Mouse (Mus musculus) 416B (cell line): ENCODE data around the gene Krtap19-3.

Source experiments
- DNase-seq: peaks from one replicate; pipeline ENCODE4 v3.0.0; 2011; ENCODE audit warnings: low read depth

Krtap19-3 gene

DNA sequence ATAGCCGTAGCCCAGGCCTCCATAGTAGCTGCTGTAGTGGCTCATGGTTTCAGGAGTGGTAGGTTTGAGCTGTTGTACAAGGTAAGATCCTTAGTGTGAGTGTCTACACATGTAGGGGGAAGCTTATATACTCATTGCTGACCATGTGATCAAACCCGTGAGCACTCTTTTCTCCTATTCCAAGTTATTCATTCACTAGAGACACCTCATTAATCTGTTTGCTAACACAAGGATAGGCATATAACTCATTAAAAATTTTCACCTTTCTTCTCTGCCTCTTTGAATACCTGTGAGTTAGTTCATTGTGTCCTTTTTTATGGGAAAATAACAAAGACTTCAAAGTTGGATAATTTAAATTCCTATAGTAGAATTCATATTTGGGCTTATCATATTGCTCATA is at the start of gene Krtap19-3:
Gene Krtap19-3, minus strand, starts transcription at position 101 of the 400 bp plus-strand sequence.
- no peak for DNase-seq

DNA sequence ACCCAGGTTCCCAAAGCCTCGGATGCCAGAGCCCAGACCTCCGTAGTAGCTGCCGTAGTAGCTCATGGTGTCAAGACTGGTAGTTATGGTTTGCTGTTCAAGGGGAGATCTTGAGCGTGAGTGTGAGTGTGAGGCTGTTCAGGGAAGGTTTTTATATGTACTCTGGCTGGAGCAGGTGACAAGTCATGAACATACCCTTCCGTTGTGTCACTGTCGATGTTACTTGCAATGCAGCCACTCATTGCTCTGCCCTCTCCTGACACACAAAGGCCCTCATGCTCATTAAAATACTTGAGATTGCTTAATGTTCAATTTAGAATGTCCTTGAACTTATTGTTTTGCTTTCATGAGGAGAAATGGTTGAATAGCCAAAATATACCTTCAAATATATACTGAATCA is 18.5 kb upstream of the Krtap19-3 start, which contains the start of gene Krtap19-5:
Gene Krtap19-5, minus strand, starts transcription at position 101 of the 400 bp plus-strand sequence.
- no peak for DNase-seq

DNA sequence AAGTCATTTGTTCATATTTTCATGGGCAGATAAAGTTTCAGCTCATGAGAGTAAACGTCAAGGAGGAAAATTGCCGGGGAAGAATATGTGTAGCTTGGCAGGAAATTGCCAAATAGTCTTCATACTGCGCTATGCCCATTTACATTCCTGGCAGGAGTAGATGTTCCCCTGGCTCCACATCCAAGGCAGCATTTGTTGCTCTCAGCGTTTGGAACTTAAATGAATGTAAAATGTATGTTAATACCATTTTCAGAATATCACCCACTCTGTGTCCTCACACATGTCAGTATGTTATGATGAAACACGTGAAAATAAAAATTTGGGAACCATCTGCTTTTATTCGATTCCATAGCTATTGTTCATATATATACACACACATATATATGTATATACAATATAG is 9.0 kb upstream of the Krtap19-3 start:
- DNase-seq: no peak

DNA sequence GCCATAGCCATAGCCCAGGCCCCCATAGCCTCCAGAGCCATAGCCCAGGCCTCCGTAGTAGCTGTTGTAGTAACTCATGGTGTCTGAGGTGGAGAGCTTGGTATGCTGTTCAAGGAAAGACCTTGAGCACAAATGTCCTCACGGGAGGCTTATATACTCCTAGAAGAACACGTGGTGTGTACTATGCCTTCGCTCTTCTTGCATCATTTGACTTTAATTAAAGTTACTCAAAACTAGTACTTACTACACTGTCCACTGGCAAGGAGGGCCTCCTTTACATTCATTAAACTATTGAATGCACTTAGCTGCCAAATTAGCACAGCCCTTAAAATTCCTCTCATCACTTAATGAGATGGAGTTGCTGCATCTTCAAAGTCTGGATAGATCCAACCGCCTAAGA is 7.2 kb upstream of the Krtap19-3 start, which contains the start of gene Krtap19-4:
Gene Krtap19-4, minus strand, starts transcription at position 101 of the 400 bp plus-strand sequence.
- no peak for DNase-seq

DNA sequence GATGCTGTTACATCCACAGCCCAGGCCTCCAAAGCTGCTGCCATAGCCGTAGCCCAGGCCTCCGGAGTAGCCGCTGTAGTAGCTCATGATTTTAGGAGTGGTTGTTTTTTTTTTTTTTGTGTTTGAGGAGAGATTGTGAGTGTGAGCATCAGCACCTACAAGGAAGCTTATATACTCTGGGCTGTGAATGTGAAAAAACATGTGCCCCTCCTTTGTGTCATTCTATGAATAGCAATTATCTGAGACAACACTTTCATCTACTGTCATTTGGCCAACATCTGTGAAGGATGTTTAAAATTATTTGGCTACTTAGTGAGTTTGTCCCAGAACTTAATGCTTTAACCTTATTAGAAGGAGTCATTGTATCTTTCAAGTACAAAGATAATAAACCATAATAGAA is 3.7 kb downstream of the Krtap19-3 start, which contains the start of gene Krtap19-2:
Gene Krtap19-2, minus strand, starts transcription at position 101 of the 400 bp plus-strand sequence.
- DNase-seq: no peak

DNA sequence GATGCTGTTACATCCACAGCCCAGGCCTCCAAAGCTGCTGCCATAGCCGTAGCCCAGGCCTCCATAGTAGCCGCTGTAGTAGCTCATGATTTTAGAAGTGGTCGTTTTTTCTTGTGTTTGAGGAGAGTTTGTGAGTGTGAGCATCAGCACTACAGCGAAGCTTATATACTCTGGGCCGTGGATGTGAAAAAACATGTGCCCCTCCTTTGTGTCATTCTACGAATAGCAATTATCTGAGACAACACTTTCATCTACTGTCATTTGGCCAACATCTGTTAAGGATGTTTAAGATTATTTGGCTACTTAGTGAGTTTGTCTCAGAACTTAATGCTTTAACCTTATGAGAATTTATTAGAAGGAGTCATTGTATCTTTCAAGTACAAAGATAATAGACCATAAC is 8.5 kb downstream of the Krtap19-3 start, which contains the start of gene Krtap19-1:
Gene Krtap19-1, minus strand, starts transcription at position 101 of the 400 bp plus-strand sequence.
- no peak for DNase-seq

DNA sequence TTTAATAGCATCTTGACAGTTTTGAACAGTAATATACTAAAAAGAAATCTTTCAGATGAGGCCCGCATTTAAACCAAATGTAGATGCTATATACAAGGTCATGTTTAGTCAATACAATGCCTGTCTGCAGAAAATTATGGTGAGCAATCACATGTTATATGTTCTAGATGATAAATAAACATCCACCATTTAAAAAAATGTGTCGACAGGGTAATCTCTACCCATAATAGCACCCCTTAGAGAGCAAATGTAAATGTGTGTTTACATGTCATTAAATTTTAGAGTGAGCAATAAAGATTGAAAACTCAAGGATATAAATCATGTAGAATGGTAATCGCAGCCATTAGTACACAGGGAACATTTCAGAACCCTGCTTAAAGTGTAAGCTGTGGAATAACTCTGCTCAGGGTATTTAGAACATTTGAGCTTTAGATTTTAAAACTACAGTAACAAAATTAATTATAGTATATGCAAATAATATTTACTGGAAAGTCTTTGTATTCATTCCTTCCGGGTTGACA is 12.9 kb downstream of the Krtap19-3 start:
- no peak for DNase-seq

DNA sequence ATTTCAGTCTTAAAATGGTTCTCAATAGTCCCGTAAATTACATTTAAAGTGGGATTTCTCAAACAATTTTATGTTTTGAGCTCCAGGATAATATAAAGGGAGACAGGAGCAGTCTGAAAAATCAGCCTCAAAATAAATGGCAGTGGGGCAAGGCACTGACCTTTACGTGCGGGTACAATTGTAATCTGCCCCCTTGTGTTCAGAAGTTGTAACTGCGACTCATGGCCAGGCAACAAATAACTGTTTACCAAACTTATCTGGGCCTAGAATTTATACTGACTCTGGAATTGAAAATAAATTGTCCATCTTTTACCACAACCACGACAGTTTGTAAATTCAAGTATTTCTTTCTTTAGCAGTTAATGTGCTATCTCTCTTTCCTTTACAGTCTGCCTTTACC is 26.4 kb downstream of the Krtap19-3 start:
- peak; percentile 42 for DNase-seq

DNA sequence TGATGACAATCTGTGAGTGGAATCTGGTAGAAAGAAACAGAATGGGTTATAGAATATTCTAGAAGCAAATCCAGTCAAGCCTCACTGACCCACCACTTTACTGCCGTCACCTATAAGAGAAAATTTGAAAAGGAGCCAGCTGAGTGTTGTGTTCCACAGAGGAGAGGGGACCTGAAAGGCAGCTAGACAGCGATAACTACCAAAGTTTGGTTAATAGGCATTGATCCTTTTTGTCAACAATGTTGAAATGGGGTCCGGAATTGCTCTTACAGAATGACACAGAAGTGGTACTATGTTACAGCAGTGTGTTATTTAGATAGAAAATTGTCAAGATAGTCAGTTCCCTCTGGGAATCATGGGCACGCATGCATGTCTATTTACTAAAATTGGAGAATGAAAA is 29.3 kb downstream of the Krtap19-3 start:
- no peak for DNase-seq

DNA sequence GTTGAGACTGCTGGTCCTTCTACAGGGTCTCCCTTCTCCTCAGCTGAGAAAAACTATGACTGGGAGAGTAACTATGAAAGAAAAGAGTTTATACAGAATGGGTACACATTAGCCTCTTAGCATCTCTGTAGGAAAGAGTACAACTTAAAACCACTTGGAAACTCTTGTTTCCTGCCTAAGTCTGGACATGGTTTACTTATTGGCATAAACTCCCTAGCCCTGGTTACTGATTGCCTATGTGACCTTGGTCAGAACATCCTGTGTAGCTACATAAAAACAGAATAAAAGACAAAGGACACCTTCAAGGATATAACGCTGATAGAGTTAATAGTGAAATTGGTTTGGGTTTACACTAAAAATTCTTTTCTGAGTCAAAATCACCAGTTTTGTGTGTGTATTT is 30.5 kb downstream of the Krtap19-3 start:
- DNase-seq: no peak
